Mouse (Mus musculus): ENCODE results near the gene Tinag. TPM values are rescaled to one million over a fixed set of nuclear protein-coding genes. Genes with fewer than 3 reads are reported as not detected.
"Not testable (repeated sequence)": the region's sequence is repeated elsewhere in the genome, so short reads cannot be mapped to it uniquely, and the experiment has no call there.

Gene Tinag
- total RNA-seq (2014; fragmentation: Nextera tagmentation): not detected in 2 replicates
- not detected in 2 replicates for total RNA-seq (2017)

DNA sequence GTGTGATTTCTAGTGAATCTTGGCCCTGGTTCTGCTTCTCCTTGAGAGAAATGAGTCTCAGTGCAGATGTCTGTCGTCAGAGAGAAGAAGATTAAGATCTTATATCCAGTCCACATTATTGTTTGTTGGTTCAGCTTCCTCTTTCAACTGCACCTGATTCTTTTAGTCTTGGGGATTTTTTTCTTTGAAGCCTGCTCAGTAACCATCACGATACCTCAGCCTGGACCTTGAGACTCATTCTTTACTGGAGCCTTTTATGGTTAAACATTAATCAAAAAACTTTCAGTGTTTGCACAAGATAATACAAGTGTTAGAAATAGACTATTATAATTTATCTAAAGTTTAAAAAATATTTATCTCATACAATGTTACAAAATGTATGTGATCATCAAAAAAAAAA, at the start of gene Tinag:
Tinag (minus strand) TSS at position 210 of the 400 bp plus-strand sequence.
- no peak for ATAC-seq (replicated peaks; ENCODE audit: low FRiP score, low TSS enrichment, poor library complexity, severe bottlenecking)

DNA sequence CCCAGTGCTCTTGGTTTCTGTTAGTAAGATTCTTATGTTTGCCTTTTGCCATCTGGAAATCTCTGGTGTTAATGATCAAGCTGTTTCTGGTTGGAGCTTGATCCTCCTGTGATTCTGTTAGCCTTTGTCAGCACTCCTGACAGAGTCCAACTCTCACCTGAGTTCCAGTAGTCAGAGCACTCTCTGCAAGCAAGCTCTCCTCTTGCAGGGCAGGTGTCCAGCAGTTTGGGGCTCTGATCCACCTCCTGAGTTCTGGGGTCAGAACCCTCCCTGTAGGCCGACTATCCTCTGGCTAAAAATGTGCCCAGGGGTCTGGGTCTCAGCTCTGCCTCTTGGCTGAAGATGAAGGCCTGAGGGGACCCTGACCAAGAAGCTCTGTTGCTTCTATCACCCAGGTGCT, 37.6 kb upstream of the Tinag start:
- not testable (repeated sequence) for ATAC-seq (replicated peaks; ENCODE audit: low FRiP score, low TSS enrichment, poor library complexity, severe bottlenecking)

DNA sequence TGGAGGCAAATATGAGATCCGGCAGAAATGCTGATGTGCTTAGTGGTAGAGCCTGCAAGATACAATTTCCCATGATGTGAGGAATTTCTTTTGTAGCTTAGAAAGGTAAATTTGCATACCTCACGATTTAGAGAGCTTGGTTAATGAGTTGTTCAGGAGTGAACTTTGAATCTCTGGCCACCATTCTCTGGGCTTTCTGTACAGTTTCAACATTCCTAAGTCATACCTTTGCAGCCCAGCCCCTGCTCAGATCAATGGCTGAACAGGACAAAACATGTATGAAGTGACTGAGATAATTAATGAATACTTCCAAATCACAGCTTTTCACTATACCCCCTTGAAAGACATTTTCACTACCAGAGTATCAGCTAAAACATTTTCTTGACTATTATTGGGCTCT, 26.1 kb upstream of the Tinag start:
- ATAC-seq (replicated peaks; ENCODE audit: low FRiP score, low TSS enrichment, poor library complexity, severe bottlenecking): no peak

DNA sequence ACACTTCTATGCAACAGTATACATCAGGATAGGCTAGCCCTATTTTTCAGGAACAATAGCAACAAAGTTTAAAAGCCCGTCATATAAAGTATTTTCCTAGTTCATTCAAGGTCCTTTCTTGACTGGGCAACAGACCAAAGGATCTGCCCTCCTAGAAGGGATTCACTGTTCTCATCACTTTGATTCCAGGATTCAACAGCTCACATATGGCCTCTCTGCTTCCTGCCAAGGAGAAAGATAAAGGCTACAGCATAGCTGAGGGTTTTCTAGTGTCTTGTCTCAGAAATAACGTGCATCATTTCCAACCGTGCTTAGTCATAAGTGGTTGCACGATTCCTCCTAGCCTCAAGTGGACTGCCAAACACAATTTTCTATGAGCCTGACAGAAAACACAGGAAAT, 11.0 kb upstream of the Tinag start:
- no peak for ATAC-seq (replicated peaks; ENCODE audit: low FRiP score, low TSS enrichment, poor library complexity, severe bottlenecking)

DNA sequence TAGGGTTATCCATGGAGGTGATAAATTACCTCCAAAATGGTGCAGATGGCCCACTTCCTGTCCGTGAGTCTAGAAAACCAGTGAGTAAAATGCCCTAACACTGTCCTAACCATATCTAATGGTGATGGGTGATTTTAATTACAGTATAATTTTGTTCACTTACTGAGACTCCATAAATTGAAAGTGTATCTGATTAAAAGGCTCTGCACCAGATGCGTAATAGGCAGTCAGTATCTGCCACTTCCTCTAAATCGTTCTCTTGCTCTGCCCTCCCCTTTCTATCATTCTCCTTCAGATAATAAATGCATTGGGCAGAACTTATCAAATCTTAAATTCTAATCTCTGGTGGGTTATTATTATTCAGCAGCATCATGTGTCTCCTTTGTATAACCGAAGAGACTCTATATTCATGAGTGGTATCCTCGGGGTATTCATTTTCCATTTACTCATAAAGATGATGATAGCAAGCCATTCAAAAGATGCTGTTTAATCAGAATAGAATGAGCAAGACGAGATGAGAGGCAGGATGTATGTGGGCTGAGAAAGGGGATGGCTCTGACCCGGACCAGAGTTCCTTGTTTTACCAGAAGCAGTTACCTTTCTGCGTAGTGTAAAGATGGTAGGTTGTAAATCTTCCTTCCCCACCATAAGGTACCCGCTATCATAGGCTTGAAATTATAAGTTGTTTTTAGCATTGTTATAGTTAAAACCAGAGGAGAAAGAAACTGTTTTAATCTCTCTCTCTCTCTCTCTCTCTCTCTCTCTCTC, 9.0 kb upstream of the Tinag start:
- no peak for ATAC-seq (replicated peaks; ENCODE audit: low FRiP score, low TSS enrichment, poor library complexity, severe bottlenecking)

DNA sequence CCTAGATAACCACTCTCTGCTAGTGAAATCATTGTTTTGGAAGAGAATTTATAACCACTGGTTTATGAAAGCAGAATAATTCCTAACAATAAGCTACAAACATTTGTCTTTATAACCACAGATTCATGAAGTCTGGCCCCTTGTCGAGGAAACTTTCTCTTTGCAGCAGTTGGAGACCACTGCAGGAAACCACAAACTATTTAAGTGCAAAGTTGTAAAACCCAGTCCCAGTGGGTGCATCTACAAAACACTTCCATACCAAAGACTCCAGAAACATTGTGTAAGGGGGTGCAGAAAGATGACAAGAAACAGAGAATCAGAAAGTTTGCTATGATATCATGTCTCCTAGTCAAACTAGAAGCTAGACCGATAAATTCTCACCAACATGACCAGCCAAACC, 5.8 kb upstream of the Tinag start:
- ATAC-seq (replicated peaks; ENCODE audit: low FRiP score, low TSS enrichment, poor library complexity, severe bottlenecking): no peak

DNA sequence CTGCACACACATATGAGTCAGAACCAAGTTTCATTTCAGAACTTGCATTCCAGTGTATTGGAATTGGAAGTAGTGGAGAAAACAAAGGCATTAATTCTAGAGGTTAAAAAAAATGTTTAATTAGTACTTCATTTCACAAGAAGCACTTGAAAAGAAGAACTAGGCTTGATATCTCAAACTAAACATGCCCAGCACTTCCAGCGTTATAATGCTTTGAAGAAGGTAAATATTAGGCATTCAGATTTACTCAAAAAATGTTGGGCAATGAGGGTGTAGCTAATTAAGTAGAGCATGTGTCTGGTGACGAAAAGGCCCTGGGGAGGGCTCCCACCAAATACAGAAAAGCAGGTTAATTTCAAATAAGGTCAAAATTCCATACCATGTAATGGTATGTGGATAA, 4.1 kb upstream of the Tinag start:
- ATAC-seq (replicated peaks; ENCODE audit: low FRiP score, low TSS enrichment, poor library complexity, severe bottlenecking): no peak

DNA sequence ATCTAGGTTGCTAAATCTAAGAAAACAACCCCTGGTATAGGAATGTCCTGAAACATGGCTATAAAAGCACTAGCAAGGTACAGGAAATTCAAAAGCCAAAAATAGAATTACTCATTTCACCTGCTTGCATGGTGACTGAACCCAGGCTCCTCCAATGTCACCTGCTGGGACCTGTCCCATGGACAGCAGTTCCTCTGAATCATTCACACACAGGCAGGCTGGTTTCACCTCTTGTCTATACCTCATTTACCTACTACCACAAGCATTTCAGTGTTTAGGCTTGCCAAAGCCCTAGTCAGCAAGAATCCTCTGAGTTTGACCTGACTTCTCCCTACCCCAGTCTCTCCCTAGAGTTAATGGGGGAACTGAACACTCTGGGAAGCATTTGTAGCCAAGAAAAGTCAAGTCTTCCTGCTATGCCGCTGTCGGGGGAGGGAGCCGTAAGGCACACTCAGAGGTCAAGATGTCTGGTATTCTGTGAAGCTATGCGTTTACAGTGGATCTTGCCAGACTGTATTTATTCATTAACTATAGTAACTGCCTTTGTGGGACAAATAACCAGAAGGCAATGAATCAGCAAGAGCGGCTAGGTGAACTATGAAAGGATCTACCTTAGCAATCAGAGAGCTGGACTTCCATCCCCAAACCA, 597 bp upstream of the Tinag start:
- no peak for ATAC-seq (replicated peaks; ENCODE audit: low FRiP score, low TSS enrichment, poor library complexity, severe bottlenecking)

DNA sequence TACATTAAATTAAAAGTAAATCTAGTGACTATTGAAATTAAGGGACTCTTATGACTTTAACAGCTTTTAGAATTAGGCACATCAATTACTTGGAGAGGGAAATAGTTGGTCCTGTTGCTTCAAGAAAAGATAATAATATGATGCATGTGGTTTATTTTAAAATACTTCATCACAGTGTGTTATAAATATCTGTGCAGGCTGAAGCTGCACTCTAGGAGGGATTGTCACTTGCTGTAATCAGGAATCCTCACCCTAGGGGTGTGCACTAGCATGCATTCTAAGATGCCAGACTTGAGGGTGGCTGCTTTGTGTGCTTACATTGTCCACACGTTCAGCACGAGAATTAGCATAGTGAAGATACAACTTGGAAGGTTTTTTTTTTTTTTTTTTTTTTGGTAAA, 10.2 kb downstream of the Tinag start:
- ATAC-seq (replicated peaks; ENCODE audit: low FRiP score, low TSS enrichment, poor library complexity, severe bottlenecking): no peak

DNA sequence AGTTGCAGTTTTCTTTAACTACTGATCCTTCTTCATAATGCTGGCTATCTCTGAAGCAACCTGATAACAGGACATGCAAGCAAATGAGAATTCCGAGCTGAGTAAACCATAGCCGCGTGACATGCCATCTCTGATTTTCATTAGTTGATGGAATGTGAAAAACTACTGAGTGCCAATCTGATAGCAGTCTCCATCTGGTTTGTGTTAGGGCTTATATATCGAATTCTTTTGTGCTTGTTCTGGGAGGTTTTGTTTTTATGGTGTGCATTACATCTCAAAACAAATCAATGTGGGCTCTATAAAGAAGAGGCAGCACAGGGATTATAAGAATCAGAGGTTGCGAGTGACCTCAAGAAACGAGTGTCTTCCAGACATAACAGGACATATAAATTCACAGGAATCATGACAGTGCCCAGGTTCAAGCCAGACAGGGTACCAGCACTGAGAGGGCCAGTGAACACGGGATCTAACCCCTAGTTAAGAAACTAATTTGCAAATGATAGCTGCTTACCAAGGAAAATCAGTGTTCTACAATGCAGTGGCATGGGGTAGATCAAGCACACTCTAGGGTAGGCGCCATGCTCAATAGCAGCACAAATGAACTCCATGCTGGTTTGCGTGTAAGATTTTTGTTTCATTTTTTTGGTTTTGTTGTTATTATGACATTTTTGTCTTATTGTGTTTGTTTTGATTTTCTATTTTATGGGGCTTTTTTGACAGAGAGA, 13.0 kb downstream of the Tinag start:
- ATAC-seq (replicated peaks; ENCODE audit: low FRiP score, low TSS enrichment, poor library complexity, severe bottlenecking): no peak

DNA sequence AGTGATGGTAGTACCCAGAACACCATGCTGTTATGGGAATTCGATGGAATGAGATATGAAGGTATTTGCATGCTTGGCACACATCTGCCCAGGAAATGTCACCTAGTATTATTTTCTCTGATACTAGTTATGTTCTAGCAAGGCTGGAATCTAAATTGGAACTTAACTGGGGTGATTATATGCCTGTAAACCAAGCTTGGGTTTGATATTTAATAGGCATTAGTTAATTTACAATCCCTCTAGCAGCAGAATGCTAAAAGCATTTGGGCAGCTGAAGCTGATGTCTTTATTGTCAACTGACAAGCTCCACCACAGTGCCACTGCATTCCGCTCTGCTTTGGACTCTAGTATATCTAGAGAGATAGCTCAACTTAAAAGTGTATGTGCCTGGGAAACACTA, 20.3 kb downstream of the Tinag start:
- ATAC-seq (replicated peaks; ENCODE audit: low FRiP score, low TSS enrichment, poor library complexity, severe bottlenecking): no peak

DNA sequence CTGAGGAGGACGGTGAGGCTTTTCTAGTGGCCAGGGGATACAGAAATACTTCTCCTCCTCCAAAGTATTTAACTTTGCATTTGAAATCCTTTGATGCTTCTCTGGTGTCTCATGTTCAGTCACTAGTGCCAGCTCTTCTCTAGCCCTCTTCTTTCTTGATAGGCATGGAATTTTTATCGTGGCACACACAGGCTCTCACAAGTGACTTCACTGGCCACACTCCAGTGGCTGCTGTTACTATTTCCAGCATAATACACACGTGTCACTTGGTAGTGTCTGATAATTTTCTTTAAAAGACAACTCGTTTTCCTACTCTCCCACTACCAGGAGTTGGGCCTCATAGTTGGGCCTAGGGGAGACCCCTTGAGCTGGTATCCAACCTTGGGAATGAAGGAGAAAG, 26.7 kb downstream of the Tinag start:
- no peak for ATAC-seq (replicated peaks; ENCODE audit: low FRiP score, low TSS enrichment, poor library complexity, severe bottlenecking)

DNA sequence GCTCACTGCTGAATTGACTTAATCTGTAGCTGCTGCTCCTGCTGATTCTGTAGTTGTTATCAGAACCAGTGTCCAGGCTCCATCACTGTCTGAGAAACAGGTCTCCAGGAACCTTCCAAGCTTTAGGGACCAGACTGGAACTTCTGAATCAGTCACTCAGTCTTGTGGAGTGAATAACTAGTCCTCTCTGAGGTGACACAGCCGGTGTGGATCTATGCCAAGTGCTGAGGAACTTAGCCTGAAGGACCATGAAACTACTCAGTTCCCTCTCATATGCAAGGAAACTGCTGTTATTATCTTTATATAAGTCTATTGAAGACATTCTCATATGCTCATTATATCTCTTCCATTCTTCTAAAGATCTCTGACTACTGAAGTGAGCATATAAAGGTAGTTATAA, 49.6 kb downstream of the Tinag start:
- no peak for ATAC-seq (replicated peaks; ENCODE audit: low FRiP score, low TSS enrichment, poor library complexity, severe bottlenecking)

DNA sequence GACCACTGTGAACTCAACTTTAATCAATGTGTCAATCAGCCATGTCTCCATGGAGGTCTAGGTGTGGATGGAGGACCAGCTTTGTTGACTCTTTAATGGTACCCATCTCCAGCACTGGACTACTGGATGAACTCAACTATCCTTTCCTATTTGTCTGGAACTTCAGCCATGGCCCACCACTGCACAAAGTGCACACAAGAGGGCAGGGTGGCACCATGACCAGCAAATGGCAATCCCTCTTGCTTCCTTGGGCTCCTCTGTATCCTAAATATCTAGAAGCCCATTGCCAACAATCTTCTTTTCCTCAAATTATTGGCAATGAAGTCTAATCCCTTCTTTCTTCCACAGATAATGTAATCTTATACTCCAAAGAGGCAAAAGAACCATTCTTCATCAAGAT, 55.6 kb downstream of the Tinag start:
- no peak for ATAC-seq (replicated peaks; ENCODE audit: low FRiP score, low TSS enrichment, poor library complexity, severe bottlenecking)

DNA sequence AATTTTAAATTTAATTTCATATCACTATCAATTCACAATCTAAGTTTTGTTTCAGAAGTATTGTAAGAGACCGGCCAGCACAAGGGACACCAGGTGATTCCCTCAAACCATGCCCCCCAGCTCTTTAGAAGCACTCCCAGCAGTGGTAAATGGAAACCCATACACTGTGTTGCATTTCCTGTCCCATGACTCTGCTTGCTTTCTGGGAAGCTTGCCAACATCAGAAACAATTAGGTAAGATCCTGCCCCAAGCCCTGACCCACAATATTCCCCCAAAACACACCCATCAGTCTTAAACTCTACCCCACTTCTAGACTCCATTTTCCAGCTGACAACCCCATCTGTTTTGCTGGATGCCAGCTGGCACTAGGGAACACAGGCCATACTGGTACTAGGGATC, 110.8 kb downstream of the Tinag start:
- ATAC-seq (replicated peaks; ENCODE audit: low FRiP score, low TSS enrichment, poor library complexity, severe bottlenecking): no peak

DNA sequence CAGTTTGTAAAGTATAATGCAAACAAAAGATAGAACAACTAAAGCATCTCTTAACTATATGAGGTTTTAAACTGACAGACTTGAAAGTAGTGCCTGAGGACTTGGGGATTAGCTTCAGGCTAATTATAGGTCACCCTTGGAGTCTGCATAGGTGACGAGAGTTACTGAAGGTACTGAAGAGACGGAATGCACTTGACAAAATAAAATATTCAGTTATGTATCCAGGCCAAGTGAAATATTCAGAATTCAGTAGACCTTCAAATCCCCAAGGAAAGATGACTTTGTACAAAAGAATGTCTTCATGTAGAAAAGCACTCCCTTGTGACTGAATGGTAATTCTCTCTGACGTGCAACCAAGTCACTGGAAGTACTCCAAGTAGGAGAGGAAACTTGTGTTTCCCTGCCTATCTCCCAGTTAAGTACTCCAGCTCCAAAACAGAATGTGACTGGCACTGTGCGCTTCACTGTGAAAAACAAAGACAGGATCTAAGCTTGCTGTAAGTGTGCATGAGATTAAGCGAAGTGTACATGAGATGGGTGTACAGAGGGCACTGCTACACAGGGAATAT, 130.4 kb downstream of the Tinag start:
- no peak for ATAC-seq (replicated peaks; ENCODE audit: low FRiP score, low TSS enrichment, poor library complexity, severe bottlenecking)

All from megakaryocyte-erythroid progenitor cell, adult 5-6 weeks (primary cell).